ENCODE assay signal across 8 mouse cellular contexts in genomic region chr11:80208860-80209800, GRCm38 (mm10). TPM values are rescaled to one million over a fixed set of nuclear protein-coding genes. Genes with fewer than 3 reads are reported as not detected.
DNase-seq lines count a peak whose midpoint lies in the region; ATAC-seq and TF ChIP-seq lines count a peak whose summit lies in the region.

Gene Rhot1, plus strand, starts transcription at chr11:80209019.

- H3K27me3 ChIP-seq in embryonic facial prominence, embryonic 14.5 days (replicated peaks; ENCODE audit: control insufficient read depth, insufficient read depth, low read length): no peaks in the 10 kb centered on the region
- no peaks in the 10 kb centered on the region for H3K27me3 ChIP-seq in limb, embryonic 14.5 days (ENCODE audit: control insufficient read depth, insufficient read depth, low read length)
- H3K27me3 ChIP-seq in midbrain, postnatal 0 days (ENCODE audit: insufficient read depth, low read length): no peaks in the 10 kb centered on the region

- H3K27ac ChIP-seq in embryonic facial prominence, embryonic 14.5 days (replicated peaks; ENCODE audit: low read depth, low read length): peak within 1 kb of the TSS; percentile 90
- peak within 1 kb of the TSS; percentile 89 for H3K27ac ChIP-seq in limb, embryonic 14.5 days (replicated peaks; ENCODE audit: low read depth, low read length)
- peak within 1 kb of the TSS; percentile 92 for H3K27ac ChIP-seq in midbrain, postnatal 0 days (ENCODE audit: low read depth, low read length)

- DNase-seq in 3T3-L1 (ENCODE audit: low read depth, low spot score): peak; percentile 94
- peak; percentile 95 to 96 for DNase-seq in adrenal gland, postnatal 4 days (ENCODE audit: low spot score in 2 of 2)
- peak; percentile 95 for DNase-seq in embryonic facial prominence, embryonic 14.5 days (ENCODE audit: low spot score)
- peak; percentile 96 for DNase-seq in heart, adult 8-10 months (ENCODE audit: low spot score)
- DNase-seq in kidney, adult 9 months: peak; percentile 98
- peak; percentile 95 for DNase-seq in limb, embryonic 14.5 days (ENCODE audit: low spot score)
- DNase-seq in midbrain, postnatal 0 days (ENCODE audit: low spot score): peak; percentile 96
- DNase-seq in spleen, postnatal 14 days (ENCODE audit: low spot score in 2 of 2): peak; percentile 94 to 98

- peak; percentile 95 for ATAC-seq in embryonic facial prominence, embryonic 14.5 days (ENCODE audit: low read depth)
- peak; percentile 92 for ATAC-seq in limb, embryonic 14.5 days (ENCODE audit: low FRiP score, low read depth)
- ATAC-seq in midbrain, postnatal 0 days (ENCODE audit: low FRiP score): peak; percentile 89

- peaks cover 10% of the 10 kb centered on the region for H3K4me1 ChIP-seq in embryonic facial prominence, embryonic 14.5 days (ENCODE audit: control insufficient read depth, insufficient read depth, low read length)
- H3K4me1 ChIP-seq in limb, embryonic 14.5 days (ENCODE audit: control insufficient read depth, insufficient read depth, low read length): peaks cover 9% of the 10 kb centered on the region
- peaks cover 6% of the 10 kb centered on the region; the same call in 1 of the 2 replicates for H3K4me1 ChIP-seq in midbrain, postnatal 0 days (ENCODE audit: insufficient read depth, low read length)

- TF ChIP-seq CTCF in midbrain, postnatal 0 days (IDR thresholded peaks at IDR 0.05): peak; percentile 93

- under 1% methylated on average over 52 of the region's 78 CpGs for WGBS in embryonic facial prominence, embryonic 14.5 days
- WGBS in limb, embryonic 14.5 days: under 1% methylated on average over 49 of the region's 78 CpGs
- under 1% methylated on average over 53 of the region's 78 CpGs for WGBS in midbrain, postnatal 0 days

- H3K4me2 ChIP-seq in embryonic facial prominence, embryonic 14.5 days (ENCODE audit: low read depth, low read length): peak within 1 kb of the TSS; percentile 63
- peak within 1 kb of the TSS; percentile 47 for H3K4me2 ChIP-seq in limb, embryonic 14.5 days (replicated peaks; ENCODE audit: low read depth, low read length, severe bottlenecking)
- H3K4me2 ChIP-seq in midbrain, postnatal 0 days (ENCODE audit: low read depth, low read length, poor library complexity, severe bottlenecking): peak within 1 kb of the TSS; percentile 48

- no peaks in the 10 kb centered on the region; the same call in 1 of the 2 replicates for H3K36me3 ChIP-seq in embryonic facial prominence, embryonic 14.5 days (ENCODE audit: control insufficient read depth, insufficient read depth, low read length)
- peaks cover 13% of the 10 kb centered on the region for H3K36me3 ChIP-seq in limb, embryonic 14.5 days (ENCODE audit: control insufficient read depth, insufficient read depth, low read length)
- no peaks in the 10 kb centered on the region for H3K36me3 ChIP-seq in midbrain, postnatal 0 days (ENCODE audit: insufficient read depth, low read length)

- H3K9me3 ChIP-seq in embryonic facial prominence, embryonic 14.5 days (ENCODE audit: control insufficient read depth, low read length): no peaks in the 10 kb centered on the region
- no peaks in the 10 kb centered on the region for H3K9me3 ChIP-seq in limb, embryonic 14.5 days (ENCODE audit: control insufficient read depth, low read length)
- no peaks in the 10 kb centered on the region for H3K9me3 ChIP-seq in midbrain, postnatal 0 days (ENCODE audit: low read length)

- TF ChIP-seq POLR2A in limb, embryonic 14.5 days (IDR thresholded peaks at IDR 0.05; ENCODE audit: borderline replicate concordance, extremely low read depth, insufficient read depth, insufficient read length): peak; percentile 86; the same call in 1 of the 2 replicates

- H3K9ac ChIP-seq in embryonic facial prominence, embryonic 14.5 days (ENCODE audit: low read depth, low read length): peak within 1 kb of the TSS; percentile 94
- peak within 1 kb of the TSS; percentile 81 for H3K9ac ChIP-seq in limb, embryonic 14.5 days (ENCODE audit: low read depth, low read length, severe bottlenecking)
- H3K9ac ChIP-seq in midbrain, postnatal 0 days (replicated peaks; ENCODE audit: low read length, poor library complexity, severe bottlenecking): peak within 1 kb of the TSS; percentile 95

- peak within 1 kb of the TSS; percentile 91 for H3K4me3 ChIP-seq in embryonic facial prominence, embryonic 14.5 days (ENCODE audit: low read depth, low read length)
- peak within 1 kb of the TSS; percentile 87 for H3K4me3 ChIP-seq in limb, embryonic 14.5 days (replicated peaks; ENCODE audit: low read length)
- peak within 1 kb of the TSS; percentile 98 for H3K4me3 ChIP-seq in midbrain, postnatal 0 days (ENCODE audit: low read depth, low read length)

RNA-seq across cellular contexts. Expression of gene Rhot1, which starts in this region (rescaled TPM):
- 10 to 100 TPM; 61.4 to 65.9 TPM for total RNA-seq in adrenal gland, postnatal 4 days (2021)
- polyA plus RNA-seq in embryonic facial prominence, embryonic 14.5 days (2014; fragmentation: Nextera tagmentation; extraction: Ambion mirVana): 58.8 and 60.9 TPM in 2 replicates
- 10 to 100 TPM; 52.5 to 66.9 (median 60.3) TPM for total RNA-seq in heart, adult 8-10 months (2022)
- polyA plus RNA-seq in limb, embryonic 14.5 days (2012; rRNA removed): 40.3 and 41.5 TPM in 2 replicates
- 55.8 and 61.3 TPM in 2 replicates for polyA plus RNA-seq in limb, embryonic 14.5 days (2014; fragmentation: Nextera tagmentation; extraction: Ambion mirVana)
- total RNA-seq in midbrain, postnatal 0 days (2014; rRNA removed): 69.5 and 74.9 TPM in 2 replicates
- polyA plus RNA-seq in midbrain, postnatal 0 days (2015; fragmentation: Nextera tagmentation; extraction: Ambion mirVana): 55.1 and 56.1 TPM in 2 replicates

Comparison
In these comparisons a context has a peak if more than half of its experiments do, and no peak if none do; other contexts are left out.
1. Peak in every context shown above with its lines: DNase-seq, ATAC-seq, H3K4me3 ChIP-seq and H3K27ac ChIP-seq.